Mouse (Mus musculus) midbrain, embryonic 16.5 days (tissue): ENCODE data around the gene Slc41a1. TPM values are rescaled to one million over a fixed set of nuclear protein-coding genes. Genes with fewer than 3 reads are reported as not detected.

ENCODE experiments used
- ATAC-seq: fragments of 200-750 bp; cut with Nextera tagmentation; 2 replicates; pipeline ENCODE4 v1.8.0; 2017; ENCODE audit warnings: moderate TSS enrichment
- H3K27ac ChIP-seq: fragments of 300-500 bp; sonication (generic); 2 replicates; pipeline ENCODE4 v1.5.1; 2014; ENCODE audit warnings: mild to moderate bottlenecking, low read length, mixed read lengths
- H3K27me3 ChIP-seq: fragments of 300-500 bp; sonication (generic); 2 replicates; pipeline ENCODE4 v1.6.1; 2014; ENCODE audit warnings: low read depth, low read length, mixed read lengths; ENCODE audit not compliant: control insufficient read depth, insufficient read depth
- H3K36me3 ChIP-seq: fragments of 300-500 bp; sonication (generic); 2 replicates; pipeline ENCODE4 v1.6.1; 2014; ENCODE audit warnings: mild to moderate bottlenecking, low read length, moderate library complexity, mixed read lengths; ENCODE audit not compliant: control insufficient read depth, insufficient read depth
- H3K4me1 ChIP-seq: fragments of 300-500 bp; sonication (generic); 2 replicates; pipeline ENCODE4 v1.6.1; 2014; ENCODE audit warnings: mild to moderate bottlenecking, low read length, mixed read lengths; ENCODE audit not compliant: control insufficient read depth, insufficient read depth
- H3K4me2 ChIP-seq: fragments of 300-500 bp; sonication (generic); 2 replicates; pipeline ENCODE4 v1.6.1; 2014; ENCODE audit warnings: mild to moderate bottlenecking, low read length, mixed read lengths
- H3K4me3 ChIP-seq: fragments of 300-500 bp; sonication (generic); 2 replicates; pipeline ENCODE4 v1.5.1; 2014; ENCODE audit warnings: low read depth, mild to moderate bottlenecking, low read length, moderate library complexity, mixed read lengths
- H3K9ac ChIP-seq: fragments of 300-500 bp; sonication (generic); 2 replicates; pipeline ENCODE4 v1.6.1; 2014; ENCODE audit warnings: low read depth, low read length, mixed read lengths
- H3K9me3 ChIP-seq: fragments of 300-500 bp; sonication (generic); replicated peaks from 2 replicates; pipeline ENCODE4 v1.6.1; 2014; ENCODE audit warnings: mild to moderate bottlenecking, low read length, mixed read lengths; ENCODE audit not compliant: control insufficient read depth, poor library complexity, severe bottlenecking
- WGBS: fragments of 180-500 bp; shearing (Covaris S2); extraction: QIAGEN DNeasy Blood & Tissue Kit; methylation state at CpG from one replicate; pipeline ENCODE4 v1.1.7; 2014; 5-methylcytosine and 5-hydroxymethylcytosine counted together
- polyA plus RNA-seq: library from polyadenylated mRNA; unstranded; fragments of >200 nt; fragmentation: Nextera tagmentation; extraction: Ambion mirVana; gene quantifications from 2 replicates; pipeline ENCODE4 v1.2.1, GENCODE M21; 2015

The Slc41a1 gene
- polyA plus RNA-seq, 1 experiment from 2014 or later, result 17.7 TPM

DNA sequence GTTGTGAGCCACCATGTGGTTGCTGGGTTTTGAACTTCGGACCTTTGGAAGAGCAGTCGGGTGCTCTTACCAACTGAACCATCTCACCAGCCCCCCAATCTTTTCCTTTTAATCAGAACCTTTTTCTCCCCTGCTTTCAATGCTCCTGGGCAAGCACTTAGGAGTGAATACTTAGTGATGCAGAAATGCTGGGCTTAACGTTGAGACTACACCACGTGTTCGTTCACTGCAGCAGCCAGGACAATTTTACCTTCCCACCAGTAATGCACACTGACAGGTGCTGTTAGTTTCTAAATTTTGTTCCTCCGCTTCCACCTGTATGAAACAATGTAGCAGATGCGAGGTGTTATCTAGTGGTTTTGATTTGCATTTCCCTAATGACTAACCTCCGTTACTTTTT is 5.0 kb upstream of the Slc41a1 start:
- no peak for ATAC-seq

DNA sequence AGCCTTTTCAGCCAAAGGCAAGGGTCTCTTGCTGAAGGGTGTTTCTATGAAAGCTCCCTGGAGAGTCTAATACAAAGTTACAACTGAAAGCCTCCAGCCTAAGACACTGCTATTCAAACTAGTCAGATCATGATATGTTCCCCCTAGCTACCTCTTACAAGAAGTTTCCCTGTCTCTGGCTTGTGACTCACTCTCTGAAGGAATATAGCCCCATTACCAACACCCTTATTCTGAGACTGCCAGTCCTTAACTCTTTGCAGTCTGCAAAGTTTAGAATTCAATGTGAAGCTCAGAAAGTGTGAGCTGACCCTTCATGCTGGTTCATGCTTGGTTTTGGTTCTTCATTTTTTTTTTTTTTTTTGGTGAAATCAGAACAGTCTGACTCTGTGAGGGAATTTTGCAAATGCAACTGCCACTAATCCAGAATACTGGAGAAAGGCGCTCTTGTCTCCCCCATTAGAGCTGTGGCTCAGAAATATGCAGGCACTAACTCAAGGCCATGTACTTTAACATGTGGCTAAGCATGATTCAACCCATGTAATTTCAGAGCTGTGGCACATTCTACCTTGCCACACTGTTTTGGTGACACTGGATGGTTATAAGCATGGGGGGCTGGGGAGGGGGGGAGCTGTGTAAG is 4.3 kb upstream of the Slc41a1 start:
- no peak for ATAC-seq
- H3K9me3 ChIP-seq, result no peaks in the 10 kb centered on the region; the same call in 1 of the 2 replicates
- peaks cover 5% of the 10 kb centered on the region; the same call in 1 of the 2 replicates for H3K4me1 ChIP-seq
- WGBS, result 88% methylated on average over 1 of the region's 1 CpGs
- no peak overlapping the region for H3K9ac ChIP-seq
- H3K27me3 ChIP-seq, result no peaks in the 10 kb centered on the region
- no peaks in the 10 kb centered on the region for H3K36me3 ChIP-seq
- H3K27ac ChIP-seq, result no peak overlapping the region
- H3K4me3 ChIP-seq, result no peak overlapping the region
- no peak overlapping the region for H3K4me2 ChIP-seq

More for the DNA sequence above, 5.0 kb upstream of the Slc41a1 start:
- Histone ChIP-seq H3K36me3 (no peaks in the 10 kb centered on the region), H3K27ac (no peak overlapping the region), H3K4me2 (no peak overlapping the region), H3K4me3 (no peak overlapping the region), H3K4me1 (peaks cover 5% of the 10 kb centered on the region; the same call in 1 of the 2 replicates), H3K27me3 (no peaks in the 10 kb centered on the region), H3K9me3 (no peaks in the 10 kb centered on the region; the same call in 1 of the 2 replicates), H3K9ac (no peak overlapping the region)
- 75% methylated on average over 8 of the region's 8 CpGs for WGBS

DNA sequence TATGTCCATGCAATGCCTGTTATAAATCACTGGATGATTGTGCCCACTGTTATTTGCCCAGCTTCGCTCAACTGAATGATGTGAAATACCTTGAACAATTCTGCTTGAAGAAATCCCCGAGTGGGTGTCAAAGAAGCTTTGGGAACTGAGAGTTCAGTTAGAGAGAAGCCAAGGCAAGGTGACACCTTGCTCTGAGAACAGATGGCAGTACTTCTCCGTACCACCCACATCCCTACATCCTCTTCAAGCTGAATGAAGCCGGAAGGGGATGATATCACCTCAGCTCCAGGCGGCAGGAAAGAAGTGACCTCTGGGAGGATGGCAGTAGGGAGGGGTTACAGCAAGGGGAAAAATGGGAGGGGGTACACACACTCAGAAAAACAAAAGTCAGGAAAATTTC is 3.7 kb upstream of the Slc41a1 start:
- no peak overlapping the region for H3K4me2 ChIP-seq
- no peaks in the 10 kb centered on the region for H3K27me3 ChIP-seq
- H3K4me1 ChIP-seq, result peaks cover 7% of the 10 kb centered on the region
- H3K9ac ChIP-seq, result no peak overlapping the region
- H3K4me3 ChIP-seq, result no peak overlapping the region
- no peak for ATAC-seq
- no peak overlapping the region for H3K27ac ChIP-seq
- H3K36me3 ChIP-seq, result no peaks in the 10 kb centered on the region
- WGBS, result 65% methylated on average over 5 of the region's 5 CpGs
- H3K9me3 ChIP-seq, result no peaks in the 10 kb centered on the region; the same call in 1 of the 2 replicates

DNA sequence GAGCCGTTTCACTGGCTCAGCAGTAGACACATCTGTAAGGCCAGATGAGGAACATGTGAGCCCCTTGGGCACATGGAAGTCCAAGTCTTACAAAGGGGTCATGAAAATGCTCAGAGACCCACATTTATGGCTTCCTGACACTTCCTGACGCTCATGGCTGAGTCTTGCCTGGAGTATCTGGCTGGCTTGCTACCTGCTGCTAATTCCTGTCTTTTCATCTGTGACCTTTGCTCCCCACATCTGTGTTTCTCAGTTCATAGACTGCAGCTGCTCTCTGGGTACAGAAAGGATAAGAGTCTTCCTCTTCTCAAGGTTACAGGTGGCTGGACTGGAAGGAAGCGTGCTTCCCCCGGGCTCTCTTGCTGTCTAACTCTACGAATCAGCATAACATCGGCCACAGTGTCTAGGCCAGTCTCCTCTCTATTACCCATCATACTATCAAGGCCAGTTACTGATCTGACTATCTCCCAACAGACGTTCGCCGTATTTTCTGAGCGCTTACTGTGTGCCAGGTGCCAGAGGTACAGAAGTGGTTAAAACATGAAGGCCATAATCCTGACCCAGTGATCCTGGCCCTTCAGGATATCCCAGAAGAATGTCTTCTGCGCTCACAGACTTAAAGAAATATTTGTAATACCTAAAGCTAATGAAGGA is 2.6 kb upstream of the Slc41a1 start:
- Histone ChIP-seq H3K4me1 (peaks cover 17% of the 10 kb centered on the region), H3K9ac (no peak overlapping the region), H3K27me3 (no peaks in the 10 kb centered on the region), H3K4me3 (no peak overlapping the region), H3K9me3 (no peaks in the 10 kb centered on the region), H3K27ac (no peak overlapping the region), H3K36me3 (no peaks in the 10 kb centered on the region), H3K4me2 (no peak overlapping the region)
- 91% methylated on average over 11 of the region's 11 CpGs for WGBS
- ATAC-seq, result no peak

DNA sequence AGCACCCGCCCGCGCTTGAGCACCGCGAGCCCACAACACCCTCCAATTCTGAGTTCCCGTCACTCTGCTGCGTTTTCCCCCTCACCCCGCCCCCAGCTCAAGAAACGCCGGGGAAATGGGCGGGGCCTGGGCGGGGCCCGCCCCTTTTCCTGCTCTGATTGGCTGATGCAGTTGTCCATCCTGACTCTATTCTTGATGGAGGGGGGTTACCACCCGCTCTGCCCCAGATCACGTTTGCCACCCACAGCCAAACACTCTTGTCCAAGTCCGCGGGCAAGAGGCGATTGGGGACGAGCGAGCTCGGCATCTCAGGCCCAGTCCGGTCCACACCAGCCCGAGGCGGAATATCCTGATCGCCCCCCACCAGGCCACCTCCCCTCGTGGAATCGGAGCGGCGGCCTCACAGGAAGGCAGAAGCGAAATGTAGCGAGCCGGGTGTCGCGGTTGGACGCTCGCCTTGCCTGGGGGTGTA is 530 bp downstream of the Slc41a1 start:
- peak overlapping the region; percentile 95 for H3K4me2 ChIP-seq
- H3K9me3 ChIP-seq, result no peaks in the 10 kb centered on the region
- H3K9ac ChIP-seq, result peak overlapping the region; percentile 82
- under 1% methylated on average over 35 of the region's 36 CpGs for WGBS
- no peaks in the 10 kb centered on the region for H3K27me3 ChIP-seq
- no peaks in the 10 kb centered on the region for H3K36me3 ChIP-seq
- peak; percentile 97 for ATAC-seq
- H3K4me3 ChIP-seq, result peak overlapping the region; percentile 76
- H3K27ac ChIP-seq, result peak overlapping the region; percentile 79
- peaks cover 20% of the 10 kb centered on the region for H3K4me1 ChIP-seq

DNA sequence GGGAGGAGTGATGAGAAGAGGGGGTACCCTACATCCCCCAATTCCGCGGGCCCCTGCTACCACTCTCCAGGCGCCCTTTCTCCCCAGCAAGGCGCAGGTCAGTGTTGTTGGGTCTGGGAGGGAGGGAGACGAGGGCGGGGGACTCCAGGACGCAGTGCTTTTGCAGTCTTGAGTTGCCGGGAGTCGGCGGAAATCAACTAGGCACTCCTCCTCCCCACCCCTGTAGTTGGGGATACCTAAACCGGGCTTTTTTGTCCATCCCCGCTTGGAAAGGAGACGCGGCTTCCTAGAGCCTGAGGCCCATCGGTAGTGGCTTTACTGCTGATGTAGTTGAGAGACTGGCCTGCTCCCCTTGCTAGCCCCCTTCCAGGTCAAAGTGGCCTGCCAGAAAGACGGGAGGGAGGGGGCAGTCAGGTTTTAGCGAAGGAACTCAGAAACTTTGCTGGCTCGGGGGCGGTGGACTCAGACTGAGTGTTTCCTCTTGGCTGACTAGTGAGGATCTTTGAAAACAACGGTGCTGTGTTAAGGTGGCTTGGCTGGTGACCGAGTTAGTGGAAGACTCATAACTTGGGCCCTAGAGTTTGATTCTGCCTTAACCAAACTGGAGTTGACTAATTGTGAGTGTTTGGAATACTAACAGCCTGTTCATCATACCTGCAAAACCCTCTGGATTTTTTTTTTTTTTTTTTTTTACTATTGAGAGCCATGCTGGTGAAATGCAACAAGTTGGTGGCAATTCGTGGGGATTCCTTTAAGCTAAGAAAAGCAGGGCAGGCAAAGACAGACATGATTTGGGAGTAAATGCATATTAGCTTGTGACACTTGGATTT is 1.2 kb downstream of the Slc41a1 start:
- peak; percentile 74 for ATAC-seq
- H3K4me1 ChIP-seq, result peaks cover 20% of the 10 kb centered on the region
- H3K27ac ChIP-seq, result peak overlapping the region; percentile 79
- no peaks in the 10 kb centered on the region for H3K9me3 ChIP-seq
- no peaks in the 10 kb centered on the region for H3K27me3 ChIP-seq
- H3K9ac ChIP-seq, result peak overlapping the region; percentile 82
- peak overlapping the region; percentile 76 for H3K4me3 ChIP-seq
- H3K4me2 ChIP-seq, result peak overlapping the region; percentile 95
- WGBS, result 1% methylated on average over 19 of the region's 22 CpGs
- H3K36me3 ChIP-seq, result no peaks in the 10 kb centered on the region

DNA sequence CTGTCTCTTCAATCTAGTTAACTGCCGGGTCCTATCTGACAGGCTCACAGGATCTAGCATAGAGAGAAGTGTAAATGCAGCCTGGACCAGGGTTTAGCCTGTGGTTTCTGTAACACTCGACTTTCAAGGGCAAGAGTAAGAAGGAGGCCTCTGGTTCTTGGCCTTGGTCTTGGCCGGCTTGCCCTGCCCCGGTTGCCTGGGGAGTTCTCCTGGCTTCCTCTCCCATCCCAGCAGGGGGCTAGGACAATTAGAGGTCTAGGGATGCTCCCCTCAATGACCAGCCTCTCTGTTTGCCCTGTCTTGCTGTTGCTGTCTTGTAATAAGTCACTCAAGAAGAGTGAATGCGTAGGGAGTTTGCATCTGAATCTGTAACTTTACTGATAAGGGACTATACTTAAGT is 2.0 kb downstream of the Slc41a1 start:
- H3K27me3 ChIP-seq, result no peaks in the 10 kb centered on the region
- no peak for ATAC-seq
- no peaks in the 10 kb centered on the region for H3K9me3 ChIP-seq
- H3K36me3 ChIP-seq, result no peaks in the 10 kb centered on the region
- 45% methylated on average over 5 of the region's 5 CpGs for WGBS
- peak overlapping the region; percentile 95 for H3K4me2 ChIP-seq
- H3K9ac ChIP-seq, result 0 out of 2 replicates have a peak overlapping the region, but pooled peaks have one; percentile 33
- peaks cover 20% of the 10 kb centered on the region for H3K4me1 ChIP-seq
- peak overlapping the region; percentile 76 for H3K4me3 ChIP-seq
- no peak overlapping the region for H3K27ac ChIP-seq

DNA sequence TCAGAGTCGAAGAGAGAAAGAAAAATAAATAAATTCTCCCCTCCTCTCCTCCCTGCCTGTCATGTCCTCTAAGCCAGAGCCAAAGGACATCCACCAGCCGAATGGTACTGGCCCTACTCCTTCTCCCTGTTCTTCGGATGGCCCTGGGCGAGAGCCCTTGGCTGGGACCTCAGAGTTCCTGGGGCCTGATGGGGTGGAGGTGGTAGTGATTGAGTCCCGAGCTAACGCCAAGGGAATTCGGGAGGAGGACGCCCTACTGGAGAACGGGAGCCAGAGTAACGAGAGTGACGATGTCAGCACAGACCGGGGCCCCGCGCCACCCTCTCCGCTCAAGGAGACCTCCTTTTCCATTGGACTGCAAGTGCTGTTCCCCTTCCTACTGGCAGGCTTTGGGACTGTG is 3.3 kb downstream of the Slc41a1 start:
- no peak overlapping the region for H3K4me3 ChIP-seq
- no peak overlapping the region for H3K27ac ChIP-seq
- H3K9me3 ChIP-seq, result no peaks in the 10 kb centered on the region
- peaks cover 20% of the 10 kb centered on the region for H3K4me1 ChIP-seq
- H3K36me3 ChIP-seq, result no peaks in the 10 kb centered on the region
- WGBS, result 89% methylated on average over 15 of the region's 15 CpGs
- no peaks in the 10 kb centered on the region for H3K27me3 ChIP-seq
- no peak for ATAC-seq
- H3K9ac ChIP-seq, result no peak overlapping the region
- H3K4me2 ChIP-seq, result no peak overlapping the region
